Mouse (Mus musculus): ENCODE measurements around the gene Dgcr8. TPM values are rescaled to one million over a fixed set of nuclear protein-coding genes. Genes with fewer than 3 reads are reported as not detected.

Dgcr8 gene
- polyA plus RNA-seq (2015; fragmentation: Nextera tagmentation; extraction: Ambion mirVana), result 28.6 and 31.7 TPM in 2 replicates

DNA sequence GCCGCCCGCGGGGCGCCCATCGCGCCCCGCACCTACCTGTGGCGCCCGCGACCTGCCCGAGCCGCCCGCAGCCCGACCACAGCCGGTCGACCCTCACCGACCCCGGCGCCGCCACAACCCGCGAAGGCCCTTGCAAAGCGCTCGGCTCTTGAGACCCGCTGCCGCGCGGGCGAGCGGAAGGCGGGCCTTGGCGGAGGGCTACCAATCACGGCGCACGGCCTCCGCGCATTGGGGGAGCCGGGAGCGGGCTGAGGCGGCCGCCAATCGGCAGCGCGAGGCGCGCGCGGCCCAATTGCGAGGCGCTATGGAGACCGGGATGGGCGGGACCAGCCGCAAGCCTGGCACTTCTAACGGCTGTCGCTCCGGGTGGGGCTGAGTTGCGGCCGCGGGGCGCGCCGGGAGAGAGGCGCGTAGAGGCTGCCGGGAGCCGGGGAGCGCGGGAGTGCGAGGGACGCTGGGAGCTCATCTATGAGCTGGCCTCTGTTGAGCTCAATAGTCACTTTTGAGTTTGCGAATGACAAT is at the start of gene Dgcr8:
TSS of gene Dgcr8 (minus strand) at position 180 of the 522 bp plus-strand sequence.
- peak; percentile 100 for ATAC-seq (ENCODE audit: insufficient number of reproducible peaks, low FRiP score, low TSS enrichment, low read depth)
- WGBS, result under 1% methylated on average over 71 of the region's 71 CpGs

DNA sequence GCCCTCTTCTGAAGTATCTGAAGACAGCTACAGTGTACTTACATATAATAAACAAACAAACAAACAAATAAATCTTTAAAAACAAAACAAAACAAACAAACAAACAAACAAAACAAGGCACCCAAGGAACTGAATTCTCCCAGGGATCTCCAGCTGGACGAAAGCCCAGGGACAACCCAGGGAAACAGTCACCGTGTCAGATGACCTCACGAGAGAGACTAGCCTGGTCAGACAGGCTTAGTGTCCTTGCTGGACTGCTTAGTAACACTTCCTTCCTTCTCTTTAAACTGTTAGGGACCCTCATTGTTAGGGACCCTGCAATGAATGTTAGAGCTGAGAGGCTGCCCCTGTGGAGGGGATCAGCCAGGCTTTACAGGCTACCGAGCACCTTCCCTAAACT is 48.2 kb upstream of the Dgcr8 start:
- Histone ChIP-seq H3K9ac (no peak overlapping the region), H3K4me2 (replicated peaks) (no peak overlapping the region), H3K4me3 (replicated peaks) (no peak overlapping the region), H3K9me3 (replicated peaks) (no peaks in the 10 kb centered on the region), H3K4me1 (peaks cover 4% of the 10 kb centered on the region; the same call in 1 of the 2 replicates), H3K27me3 (no peaks in the 10 kb centered on the region), H3K36me3 (peaks cover 7% of the 10 kb centered on the region; the same call in 1 of the 2 replicates), H3K27ac (replicated peaks) (no peak overlapping the region)
- WGBS, result 89% methylated on average over 4 of the region's 4 CpGs
- ATAC-seq (ENCODE audit: insufficient number of reproducible peaks, low FRiP score, low TSS enrichment, low read depth), result no peak

More for the DNA sequence above, at the start of gene Dgcr8:
- no peaks in the 10 kb centered on the region for H3K27me3 ChIP-seq
- peak within 1 kb of the TSS; percentile 93 for H3K9ac ChIP-seq
- peaks cover 22% of the 10 kb centered on the region for H3K4me1 ChIP-seq
- peak within 1 kb of the TSS; percentile 92 for H3K27ac ChIP-seq (replicated peaks)
- no peaks in the 10 kb centered on the region for H3K9me3 ChIP-seq (replicated peaks)
- H3K36me3 ChIP-seq, result peaks cover 9% of the 10 kb centered on the region
- H3K4me3 ChIP-seq (replicated peaks), result peak within 1 kb of the TSS; percentile 74
- peak within 1 kb of the TSS; percentile 85 for H3K4me2 ChIP-seq (replicated peaks)

DNA sequence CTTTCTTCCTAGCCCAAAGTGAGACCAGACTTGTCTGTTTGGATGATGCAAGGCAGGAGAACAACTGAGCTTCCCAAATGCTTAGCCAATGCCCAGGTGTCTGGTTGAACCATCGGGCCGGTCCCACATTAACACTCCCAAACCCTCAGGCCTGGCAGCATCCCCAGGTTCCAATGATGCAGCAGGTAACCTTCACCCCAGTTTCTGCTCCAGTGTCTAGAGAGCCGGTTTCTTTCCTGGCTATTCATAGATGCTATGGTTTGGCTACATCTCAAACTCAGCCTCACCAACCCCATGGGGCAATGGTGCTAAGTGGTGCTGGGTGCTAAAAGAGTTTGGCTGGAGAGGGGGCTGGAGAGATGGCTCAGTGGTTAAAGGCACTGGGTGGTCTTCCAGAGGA is 46.9 kb upstream of the Dgcr8 start:
- peaks cover 7% of the 10 kb centered on the region; the same call in 1 of the 2 replicates for H3K36me3 ChIP-seq
- H3K4me3 ChIP-seq (replicated peaks), result no peak overlapping the region
- H3K9me3 ChIP-seq (replicated peaks), result no peaks in the 10 kb centered on the region
- no peak overlapping the region for H3K27ac ChIP-seq (replicated peaks)
- H3K4me1 ChIP-seq, result peaks cover 4% of the 10 kb centered on the region; the same call in 1 of the 2 replicates
- WGBS, result 91% methylated on average over 3 of the region's 3 CpGs
- H3K4me2 ChIP-seq (replicated peaks), result no peak overlapping the region
- ATAC-seq (ENCODE audit: insufficient number of reproducible peaks, low FRiP score, low TSS enrichment, low read depth), result no peak
- H3K27me3 ChIP-seq, result no peaks in the 10 kb centered on the region
- no peak overlapping the region for H3K9ac ChIP-seq

DNA sequence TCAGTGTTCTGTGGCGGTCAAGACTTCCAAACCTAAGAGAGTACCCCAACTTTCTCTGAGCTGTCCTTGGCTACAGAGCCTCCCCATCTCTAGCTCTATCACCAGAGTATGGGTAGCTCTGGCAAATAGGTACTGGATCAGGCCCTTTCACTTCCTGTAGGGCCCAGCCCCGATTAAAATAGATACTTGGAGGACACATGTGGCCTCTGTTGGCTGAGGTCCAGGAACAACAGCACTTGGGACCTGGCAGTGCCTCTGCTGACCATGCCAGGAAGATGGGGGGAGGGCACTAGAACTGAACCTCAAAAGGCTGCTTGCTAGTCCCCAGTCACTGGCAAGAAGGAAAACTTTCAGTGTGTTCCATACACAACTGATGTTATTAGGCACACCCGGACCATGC is 44.9 kb upstream of the Dgcr8 start:
- 75% methylated on average over 3 of the region's 3 CpGs for WGBS
- no peak overlapping the region for H3K9ac ChIP-seq
- no peak; the same call in 1 of the 2 replicates for ATAC-seq (ENCODE audit: insufficient number of reproducible peaks, low FRiP score, low TSS enrichment, low read depth)

DNA sequence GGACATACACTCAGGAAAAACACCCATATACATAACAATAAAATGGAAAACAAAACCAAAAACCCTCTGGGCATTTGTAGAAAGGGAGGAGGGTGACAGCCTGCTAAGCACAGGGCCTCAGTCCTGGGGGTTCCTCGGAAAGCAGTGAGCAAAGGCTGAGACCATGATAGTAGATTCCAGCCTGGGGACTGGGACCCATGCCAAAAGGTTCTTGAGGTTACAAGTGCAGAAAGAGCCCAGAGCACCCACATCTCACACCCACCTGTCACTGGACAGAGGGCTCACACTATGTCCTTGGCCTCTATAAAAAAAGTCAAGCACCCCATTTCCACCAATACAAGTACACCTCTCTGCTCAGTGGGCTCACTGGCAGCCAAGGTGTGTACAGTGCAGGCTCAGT is 39.5 kb upstream of the Dgcr8 start:
- Histone ChIP-seq H3K9me3 (replicated peaks) (no peaks in the 10 kb centered on the region), H3K27me3 (no peaks in the 10 kb centered on the region), H3K4me3 (replicated peaks) (no peak overlapping the region), H3K4me1 (no peaks in the 10 kb centered on the region), H3K4me2 (replicated peaks) (no peak overlapping the region), H3K9ac (no peak overlapping the region), H3K27ac (replicated peaks) (no peak overlapping the region), H3K36me3 (no peaks in the 10 kb centered on the region; the same call in 1 of the 2 replicates)
- WGBS, result 73% methylated on average over 1 of the region's 1 CpGs
- no peak for ATAC-seq (ENCODE audit: insufficient number of reproducible peaks, low FRiP score, low TSS enrichment, low read depth)

More for the DNA sequence above, 44.9 kb upstream of the Dgcr8 start:
- Histone ChIP-seq H3K4me3 (replicated peaks) (no peak overlapping the region), H3K27ac (replicated peaks) (no peak overlapping the region), H3K36me3 (peaks cover 7% of the 10 kb centered on the region; the same call in 1 of the 2 replicates), H3K4me2 (replicated peaks) (no peak overlapping the region), H3K9me3 (replicated peaks) (no peaks in the 10 kb centered on the region), H3K27me3 (no peaks in the 10 kb centered on the region), H3K4me1 (no peaks in the 10 kb centered on the region)

DNA sequence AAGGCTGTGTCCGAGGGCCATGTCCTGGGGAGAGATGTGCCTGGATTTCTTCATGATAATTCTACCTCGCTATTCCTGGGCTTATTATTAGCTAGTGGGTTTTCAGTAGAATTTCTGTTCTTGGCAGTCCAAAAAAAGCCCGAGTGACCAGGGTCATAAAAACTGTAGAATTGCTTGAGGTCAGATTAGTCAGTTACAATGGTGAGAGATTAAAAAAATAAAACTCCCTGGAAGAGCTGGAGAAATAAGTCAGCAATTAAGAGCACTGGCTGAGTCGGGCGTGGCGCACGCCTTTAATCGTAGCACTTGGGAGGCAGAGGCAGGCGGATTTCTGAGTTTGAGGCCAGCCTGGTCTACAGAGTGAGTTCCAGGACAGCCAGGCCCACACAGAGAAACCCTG is 38.9 kb upstream of the Dgcr8 start:
- Histone ChIP-seq H3K4me2 (replicated peaks) (no peak overlapping the region), H3K27ac (replicated peaks) (no peak overlapping the region), H3K4me3 (replicated peaks) (no peak overlapping the region), H3K27me3 (no peaks in the 10 kb centered on the region), H3K9me3 (replicated peaks) (no peaks in the 10 kb centered on the region), H3K36me3 (no peaks in the 10 kb centered on the region), H3K9ac (no peak overlapping the region), H3K4me1 (no peaks in the 10 kb centered on the region)
- ATAC-seq (ENCODE audit: insufficient number of reproducible peaks, low FRiP score, low TSS enrichment, low read depth), result no peak
- 93% methylated on average over 9 of the region's 9 CpGs for WGBS

DNA sequence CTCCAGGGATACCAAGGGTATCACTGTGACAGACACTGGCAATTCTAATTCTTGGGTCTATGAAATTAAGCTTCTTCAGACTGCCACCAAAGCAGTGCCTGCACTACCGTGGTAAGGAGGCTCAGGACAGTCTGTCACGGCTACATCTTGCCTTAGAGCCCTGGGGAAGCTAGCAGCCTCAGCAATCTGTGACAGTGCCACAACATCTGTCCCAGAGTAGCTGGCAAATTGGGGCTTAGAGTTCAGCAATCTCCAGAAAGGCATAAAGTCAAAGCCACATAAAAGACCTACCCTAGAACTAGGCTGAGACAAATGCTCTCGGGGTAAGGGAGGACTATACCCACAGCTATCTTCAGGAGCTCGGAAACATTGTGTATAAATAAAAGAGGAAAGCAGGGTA is 36.7 kb upstream of the Dgcr8 start:
- Histone ChIP-seq H3K36me3 (no peaks in the 10 kb centered on the region), H3K4me1 (no peaks in the 10 kb centered on the region), H3K27me3 (no peaks in the 10 kb centered on the region), H3K4me2 (replicated peaks) (no peak overlapping the region), H3K4me3 (replicated peaks) (no peak overlapping the region), H3K9ac (no peak overlapping the region), H3K9me3 (replicated peaks) (no peaks in the 10 kb centered on the region), H3K27ac (replicated peaks) (no peak overlapping the region)
- no peak; the same call in 1 of the 2 replicates for ATAC-seq (ENCODE audit: insufficient number of reproducible peaks, low FRiP score, low TSS enrichment, low read depth)
- 52% methylated on average over 4 of the region's 4 CpGs for WGBS

DNA sequence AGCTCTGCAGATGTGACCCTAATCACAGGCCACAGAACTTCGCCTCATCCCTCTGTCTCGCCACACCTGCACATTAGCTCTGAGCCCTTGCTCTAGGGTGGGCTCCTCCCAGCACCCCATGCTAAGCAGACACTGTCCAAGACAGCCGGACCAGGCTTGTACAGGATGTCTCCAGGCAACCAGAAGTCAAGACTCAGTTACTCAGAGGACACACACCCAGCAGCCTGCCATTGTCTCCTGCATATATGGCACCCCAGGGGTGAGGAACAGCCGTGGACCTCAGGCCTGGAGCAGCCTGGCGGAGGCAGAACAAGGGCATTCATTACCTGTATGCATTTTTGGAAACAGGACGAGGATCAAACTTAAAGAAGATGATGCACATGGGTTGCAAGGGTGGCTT is 35.0 kb upstream of the Dgcr8 start:
- 84% methylated on average over 6 of the region's 6 CpGs for WGBS
- Histone ChIP-seq H3K4me2 (replicated peaks) (no peak overlapping the region), H3K9me3 (replicated peaks) (no peaks in the 10 kb centered on the region), H3K4me3 (replicated peaks) (no peak overlapping the region), H3K9ac (no peak overlapping the region), H3K27ac (replicated peaks) (no peak overlapping the region), H3K27me3 (no peaks in the 10 kb centered on the region), H3K4me1 (no peaks in the 10 kb centered on the region), H3K36me3 (0 out of 2 replicates have a peak, but pooled peaks cover 5% of the 10 kb centered on the region)
- ATAC-seq (ENCODE audit: insufficient number of reproducible peaks, low FRiP score, low TSS enrichment, low read depth), result no peak

DNA sequence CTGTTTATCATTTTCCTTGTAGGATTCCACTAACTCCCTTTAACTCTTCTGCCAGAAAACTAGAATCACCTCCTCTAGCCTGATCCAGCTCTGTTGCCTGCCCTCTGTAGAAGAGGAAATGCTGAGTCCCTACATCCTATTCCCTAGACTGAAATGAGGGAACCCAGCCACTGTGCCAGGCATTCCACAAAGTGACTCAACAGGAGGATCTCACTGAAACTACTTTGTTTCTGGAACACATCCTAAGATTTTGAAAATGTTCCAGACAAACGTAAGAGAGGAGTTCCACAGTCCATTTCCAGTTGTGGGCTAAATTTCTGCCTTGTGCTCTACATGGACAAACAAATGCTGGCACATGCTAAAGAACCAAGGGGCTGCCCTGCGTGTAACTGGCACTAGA is 34.4 kb upstream of the Dgcr8 start:
- Histone ChIP-seq H3K4me3 (replicated peaks) (no peak overlapping the region), H3K27ac (replicated peaks) (no peak overlapping the region), H3K9ac (no peak overlapping the region), H3K27me3 (no peaks in the 10 kb centered on the region), H3K9me3 (replicated peaks) (no peaks in the 10 kb centered on the region), H3K4me2 (replicated peaks) (no peak overlapping the region), H3K4me1 (no peaks in the 10 kb centered on the region), H3K36me3 (0 out of 2 replicates have a peak, but pooled peaks cover 5% of the 10 kb centered on the region)
- ATAC-seq (ENCODE audit: insufficient number of reproducible peaks, low FRiP score, low TSS enrichment, low read depth), result no peak
- WGBS, result 85% methylated on average over 2 of the region's 2 CpGs

DNA sequence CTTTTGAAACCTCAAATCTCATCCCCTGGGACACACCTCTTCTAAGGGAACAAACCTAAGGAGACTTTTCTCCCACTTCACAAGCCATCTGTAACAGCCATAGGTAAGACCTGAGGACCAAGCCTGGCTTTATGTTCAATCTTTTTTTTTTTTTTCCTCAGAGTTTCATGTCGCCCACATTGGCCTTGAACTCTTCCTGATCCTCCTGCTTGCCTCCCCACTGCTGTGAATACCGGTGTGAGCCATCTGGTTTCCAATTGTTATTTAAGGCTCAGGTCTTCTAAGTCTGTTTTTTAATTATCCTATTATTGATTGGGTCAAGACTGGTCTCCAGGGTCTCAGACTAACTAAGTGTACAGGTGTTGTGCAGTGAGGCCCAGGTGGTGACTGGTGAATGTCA is 32.4 kb upstream of the Dgcr8 start:
- H3K4me2 ChIP-seq (replicated peaks), result no peak overlapping the region
- H3K9me3 ChIP-seq (replicated peaks), result no peaks in the 10 kb centered on the region
- 70% methylated on average over 2 of the region's 2 CpGs for WGBS
- no peaks in the 10 kb centered on the region for H3K27me3 ChIP-seq
- no peak overlapping the region for H3K9ac ChIP-seq
- H3K36me3 ChIP-seq, result 0 out of 2 replicates have a peak, but pooled peaks cover 5% of the 10 kb centered on the region
- no peak for ATAC-seq (ENCODE audit: insufficient number of reproducible peaks, low FRiP score, low TSS enrichment, low read depth)
- no peak overlapping the region for H3K4me3 ChIP-seq (replicated peaks)
- no peaks in the 10 kb centered on the region for H3K4me1 ChIP-seq
- no peak overlapping the region for H3K27ac ChIP-seq (replicated peaks)

DNA sequence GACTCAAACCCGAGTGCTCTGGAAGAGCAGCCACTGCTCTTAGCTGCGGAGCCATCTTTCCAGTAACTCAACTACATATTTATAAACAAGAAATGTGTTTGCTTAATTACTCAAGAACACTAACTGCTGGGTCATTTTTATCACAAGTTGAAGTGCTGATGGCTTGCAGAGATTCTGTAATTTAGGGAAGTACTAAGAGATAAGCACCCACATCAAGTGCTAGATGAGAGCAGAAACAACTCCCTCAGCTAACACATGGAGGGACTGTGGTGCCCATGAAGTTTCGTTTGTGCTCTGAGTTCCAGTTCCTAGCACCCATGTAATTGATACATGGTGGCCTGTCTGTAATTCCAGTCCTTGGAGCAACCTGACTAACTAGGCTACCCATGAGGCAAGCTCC is 29.9 kb upstream of the Dgcr8 start:
- Histone ChIP-seq H3K36me3 (0 out of 2 replicates have a peak, but pooled peaks cover 5% of the 10 kb centered on the region), H3K4me3 (replicated peaks) (no peak overlapping the region), H3K4me1 (no peaks in the 10 kb centered on the region), H3K4me2 (replicated peaks) (no peak overlapping the region), H3K9ac (no peak overlapping the region), H3K27me3 (no peaks in the 10 kb centered on the region), H3K9me3 (replicated peaks) (no peaks in the 10 kb centered on the region), H3K27ac (replicated peaks) (no peak overlapping the region)
- 81% methylated on average over 3 of the region's 3 CpGs for WGBS
- no peak for ATAC-seq (ENCODE audit: insufficient number of reproducible peaks, low FRiP score, low TSS enrichment, low read depth)

DNA sequence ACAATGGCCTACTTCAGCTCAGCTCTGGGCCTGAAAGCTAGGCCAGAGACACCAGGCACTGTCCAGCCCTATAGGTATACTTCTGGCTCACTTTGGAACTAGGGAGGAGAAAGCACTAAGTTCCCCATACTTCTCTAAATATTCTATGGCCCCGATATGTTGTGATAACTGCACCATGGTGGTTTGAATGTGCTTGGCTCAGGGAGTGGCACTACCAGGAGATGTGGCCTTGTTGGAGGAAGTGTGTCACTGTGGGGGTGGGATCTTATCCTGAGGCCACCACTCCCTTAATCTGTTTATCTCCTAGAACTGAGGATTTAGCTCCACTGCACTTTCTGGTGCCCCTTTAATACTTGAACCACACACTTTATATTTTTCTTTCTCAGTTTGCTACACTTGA is 19.1 kb upstream of the Dgcr8 start:
- H3K36me3 ChIP-seq, result no peaks in the 10 kb centered on the region
- no peak overlapping the region for H3K9ac ChIP-seq
- no peak overlapping the region for H3K4me2 ChIP-seq (replicated peaks)
- ATAC-seq (ENCODE audit: insufficient number of reproducible peaks, low FRiP score, low TSS enrichment, low read depth), result no peak
- no peaks in the 10 kb centered on the region for H3K4me1 ChIP-seq
- H3K27me3 ChIP-seq, result no peaks in the 10 kb centered on the region
- 94% methylated on average over 1 of the region's 1 CpGs for WGBS
- no peaks in the 10 kb centered on the region for H3K9me3 ChIP-seq (replicated peaks)
- no peak overlapping the region for H3K27ac ChIP-seq (replicated peaks)
- H3K4me3 ChIP-seq (replicated peaks), result no peak overlapping the region

Data from embryonic facial prominence, embryonic 15.5 days (tissue).